Mouse (Mus musculus): ENCODE measurements around the gene Xrcc5.

- TF ChIP-seq CTCF (conservative IDR thresholded peaks at IDR 0.05 in 1 of 2, IDR thresholded peaks at IDR 0.05 in 1 of 2; ENCODE audit: low read depth in 2 of 2, low read length in 2 of 2) (no peak), EP300 (IDR thresholded peaks at IDR 0.05; ENCODE audit: low read length) (no peak), ZC3H11A (IDR thresholded peaks at IDR 0.05; ENCODE audit: low read depth, low read length) (no peak), POLR2AphosphoS2 (IDR thresholded peaks at IDR 0.05; ENCODE audit: low read depth, low read length) (no peak)
Observed at GRCm38 (mm10) chr1:72383056-72383455, 75.8 kb downstream of the Xrcc5 start.
